Mouse (Mus musculus): Measurements from ENCODE around the gene Ppp5c. TPM values are rescaled to one million over a fixed set of nuclear protein-coding genes. Genes with fewer than 3 reads are reported as not detected.

The Ppp5c gene
- total RNA-seq, 2 experiments from 2014 or later: 62.4 to 62.7 TPM

Other genes starting within 250 kb of the Ppp5c start
- gene Slc1a5, start 246.6 kb downstream of the Ppp5c start, total RNA-seq (2021): 10 to 100 TPM; 15.2 to 18.6 TPM
- 10 to 100 TPM; 13.9 to 14.7 TPM for gene Strn4, start 212.0 kb downstream of the Ppp5c start, total RNA-seq (2021)
- gene Fkrp, start 211.2 kb downstream of the Ppp5c start, total RNA-seq (2021): 10 to 100 TPM; 45.3 to 50.1 TPM
- gene Prkd2, start 185.0 kb downstream of the Ppp5c start, total RNA-seq (2021): 1 to 10 TPM; 5.1 to 6.5 TPM
- gene Dact3, start 152.6 kb downstream of the Ppp5c start, total RNA-seq (2021): 1 to 10 TPM; 2.0 TPM
- gene Gng8, start 136.1 kb downstream of the Ppp5c start, total RNA-seq (2021): under 1 TPM in 1 of 2 experiments, not detected in 1; 0.54 TPM
- gene Ptgir, start 121.4 kb downstream of the Ppp5c start, total RNA-seq (2021): 1 to 10 TPM; 1.1 to 1.2 TPM
- 100 to 1,000 TPM; 297 to 327 TPM for gene Calm3, start 103.8 kb downstream of the Ppp5c start, total RNA-seq (2021)
- 1 to 10 TPM; 1.5 to 2.2 TPM for gene Pnmal2, start 83.2 kb downstream of the Ppp5c start, total RNA-seq (2021)
- gene Pnmal1, start 68.2 kb downstream of the Ppp5c start, total RNA-seq (2021): not detected
- gene Gm42372, start 44.8 kb downstream of the Ppp5c start, total RNA-seq (2021): not detected
- gene Ccdc8, start 35.2 kb downstream of the Ppp5c start, total RNA-seq (2021): 1 to 10 TPM; 1.6 to 2.1 TPM
- gene Hif3a, start 34.5 kb upstream of the Ppp5c start, total RNA-seq (2021): 1 to 10 TPM; 1.2 to 1.3 TPM
- gene Psg16, start 46.1 kb upstream of the Ppp5c start, total RNA-seq (2021): under 1 TPM; 0.07 to 0.13 TPM
- gene Ceacam3, start 122.4 kb upstream of the Ppp5c start, total RNA-seq (2021): not detected
- gene Psg29, start 175.6 kb upstream of the Ppp5c start, total RNA-seq (2021): not detected

Measured in gastrocnemius, postnatal 36 days (tissue).